Mouse (Mus musculus) kidney, adult 2 months (tissue): ENCODE measurements around the gene Lpp.

ENCODE experiments used
- CTCF ChIP-seq: fragments of 200-500 bp; conservative IDR thresholded peaks from 2 replicates; pipeline ENCODE4 v1.5.1; 2011; ENCODE audit warnings: low read depth, mild to moderate bottlenecking, control low read depth, low read length, moderate library complexity, mixed read lengths; ENCODE audit not compliant: insufficient read depth, insufficient read length
- POLR2A ChIP-seq: fragments of 200-500 bp; IDR thresholded peaks from one replicate; pipeline ENCODE4 v1.6.1; 2011; ENCODE audit warnings: low read depth, low read length, control low read depth

- no peak for TF ChIP-seq CTCF
- TF ChIP-seq POLR2A: no peak
These were observed 45.5 kb upstream of the Lpp start for GRCm38 (mm10) chr16:24347582-24348411.
